Mouse (Mus musculus): Measurements from ENCODE around the gene Ankrd33b. TPM values are rescaled to one million over a fixed set of nuclear protein-coding genes. Genes with fewer than 3 reads are reported as not detected.

Gene Ankrd33b
- polyA plus RNA-seq, 1 experiment: 26.0 TPM

- DNase-seq (ENCODE audit: extremely low spot score in 1 of 2, low spot score in 1 of 2): peak in 1 of 2 experiments; percentile 23
Measured at GRCm38 (mm10) chr15:31247035-31247434, 120.5 kb downstream of the Ankrd33b start.

- DNase-seq (ENCODE audit: extremely low spot score in 1 of 2, low spot score in 1 of 2): no peak
Measured at GRCm38 (mm10) chr15:31245934-31246333, 121.6 kb downstream of the Ankrd33b start.

- no peak for DNase-seq (ENCODE audit: extremely low spot score in 1 of 2, low spot score in 1 of 2)
Measured at GRCm38 (mm10) chr15:31244696-31245445, 122.7 kb downstream of the Ankrd33b start.

DNA sequence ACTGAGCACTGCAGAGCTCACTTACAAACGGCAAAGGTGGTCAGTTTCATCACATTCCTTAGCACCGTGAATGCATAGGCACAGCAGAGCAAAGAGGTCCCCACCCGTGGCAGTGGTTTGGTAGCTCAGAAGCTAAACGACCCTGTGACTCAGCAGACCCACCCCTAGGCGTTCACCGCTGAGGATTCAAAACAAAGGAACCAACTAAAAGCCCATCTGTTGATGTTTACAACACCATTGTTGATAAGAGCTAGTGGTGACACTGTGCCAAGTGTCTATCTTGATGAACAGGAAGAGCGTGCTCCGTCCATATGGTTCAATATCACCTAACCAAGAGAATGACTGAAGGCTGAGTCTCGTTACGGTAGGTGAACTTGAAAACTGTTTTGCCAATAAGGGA lies 124.3 kb downstream of the Ankrd33b start:
- no peak for DNase-seq (ENCODE audit: extremely low spot score in 1 of 2, low spot score in 1 of 2)

Other genes starting within 250 kb of the Ankrd33b start
- gene Dap, start 143.4 kb downstream of the Ankrd33b start, polyA plus RNA-seq (2012; rRNA removed): 13.3 and 14.9 TPM in 2 replicates
- gene Ropn1l, start 86.0 kb upstream of the Ankrd33b start, polyA plus RNA-seq (2012; rRNA removed): 0.88 and 1.5 TPM in 2 replicates
- 81.3 and 95.9 TPM in 2 replicates for gene March6, start 163.3 kb upstream of the Ankrd33b start, polyA plus RNA-seq (2012; rRNA removed)
- gene Cmbl, start 197.7 kb upstream of the Ankrd33b start, polyA plus RNA-seq (2012; rRNA removed): 22.5 and 22.7 TPM in 2 replicates
- 166 and 190 TPM in 2 replicates for gene Cct5, start 234.1 kb upstream of the Ankrd33b start, polyA plus RNA-seq (2012; rRNA removed)
- 14.7 and 15.3 TPM in 2 replicates for gene Fam173b, start 234.1 kb upstream of the Ankrd33b start, polyA plus RNA-seq (2012; rRNA removed)

Data from frontal cortex, adult 2 months (tissue).